Mouse (Mus musculus) midbrain, postnatal 0 days (tissue): Measurements from ENCODE around the gene Gsdme. TPM values are rescaled to one million over a fixed set of nuclear protein-coding genes. Genes with fewer than 3 reads are reported as not detected.

ENCODE experiments used
- ATAC-seq: fragments of 200-750 bp; cut with Nextera tagmentation; 2 replicates; pipeline ENCODE4 v1.8.0; 2017; ENCODE audit warnings: moderate number of reproducible peaks, mild to moderate bottlenecking, moderate TSS enrichment, moderate library complexity; ENCODE audit not compliant: low FRiP score
- DNase-seq: peaks from one replicate; pipeline ENCODE4 v3.0.0-alpha.2; 2015; ENCODE audit warnings: low spot score
- H3K27ac ChIP-seq: fragments of 300-500 bp; sonication (generic); 2 replicates; pipeline ENCODE4 v1.5.1; 2014; ENCODE audit warnings: low read depth, mild to moderate bottlenecking, low read length, mixed read lengths
- H3K27me3 ChIP-seq: fragments of 300-500 bp; sonication (generic); 2 replicates; pipeline ENCODE4 v1.6.1; 2014; ENCODE audit warnings: low read length, control low read depth, mixed read lengths; ENCODE audit not compliant: insufficient read depth
- H3K36me3 ChIP-seq: fragments of 300-500 bp; sonication (generic); 2 replicates; pipeline ENCODE4 v1.6.1; 2014; ENCODE audit warnings: low read length, control low read depth, mixed read lengths; ENCODE audit not compliant: insufficient read depth
- H3K4me1 ChIP-seq: fragments of 300-500 bp; sonication (generic); 2 replicates; pipeline ENCODE4 v1.6.1; 2014; ENCODE audit warnings: mild to moderate bottlenecking, control low read depth, antibody characterized with exemption, low read length, mixed read lengths; ENCODE audit not compliant: insufficient read depth
- H3K4me2 ChIP-seq: fragments of 300-500 bp; sonication (generic); 2 replicates; pipeline ENCODE4 v1.6.1; 2014; ENCODE audit warnings: low read depth, mild to moderate bottlenecking, low read length, mixed read lengths; ENCODE audit not compliant: poor library complexity, severe bottlenecking
- H3K4me3 ChIP-seq: fragments of 300-500 bp; sonication (generic); 2 replicates; pipeline ENCODE4 v1.5.1; 2014; ENCODE audit warnings: low read depth, mild to moderate bottlenecking, low read length, moderate library complexity
- H3K9ac ChIP-seq: fragments of 300-500 bp; sonication (generic); replicated peaks from 2 replicates; pipeline ENCODE4 v1.6.1; 2014; ENCODE audit warnings: mild to moderate bottlenecking, low read length, moderate library complexity, mixed read lengths; ENCODE audit not compliant: poor library complexity, severe bottlenecking
- H3K9me3 ChIP-seq: fragments of 300-500 bp; sonication (generic); 2 replicates; pipeline ENCODE4 v1.6.1; 2016; ENCODE audit warnings: low read length, control low read depth
- CTCF ChIP-seq: IDR thresholded peaks from 2 replicates; pipeline ENCODE4 v1.5.1; 2016; ENCODE audit warnings: antibody characterized with exemption, mild to moderate bottlenecking
- WGBS: fragments of 180-500 bp; shearing (Covaris S2); extraction: QIAGEN DNeasy Blood & Tissue Kit; methylation state at CpG from one replicate; pipeline ENCODE4 v1.1.7; 2014; 5-methylcytosine and 5-hydroxymethylcytosine counted together
- polyA plus RNA-seq: library from polyadenylated mRNA; unstranded; fragments of >200 nt; fragmentation: Nextera tagmentation; extraction: Ambion mirVana; gene quantifications from 2 replicates; pipeline ENCODE4 v1.2.1, GENCODE M21; 2015
- total RNA-seq: library from RNA; depleted of rRNA; stranded (reverse); fragments of >200 nt; gene quantifications from 2 replicates; pipeline ENCODE4 v1.2.3, GENCODE M21; 2014

Gene Gsdme
- total and polyA plus RNA-seq, 2 experiments from 2014 or later: 22.7 to 88.6 TPM

DNA sequence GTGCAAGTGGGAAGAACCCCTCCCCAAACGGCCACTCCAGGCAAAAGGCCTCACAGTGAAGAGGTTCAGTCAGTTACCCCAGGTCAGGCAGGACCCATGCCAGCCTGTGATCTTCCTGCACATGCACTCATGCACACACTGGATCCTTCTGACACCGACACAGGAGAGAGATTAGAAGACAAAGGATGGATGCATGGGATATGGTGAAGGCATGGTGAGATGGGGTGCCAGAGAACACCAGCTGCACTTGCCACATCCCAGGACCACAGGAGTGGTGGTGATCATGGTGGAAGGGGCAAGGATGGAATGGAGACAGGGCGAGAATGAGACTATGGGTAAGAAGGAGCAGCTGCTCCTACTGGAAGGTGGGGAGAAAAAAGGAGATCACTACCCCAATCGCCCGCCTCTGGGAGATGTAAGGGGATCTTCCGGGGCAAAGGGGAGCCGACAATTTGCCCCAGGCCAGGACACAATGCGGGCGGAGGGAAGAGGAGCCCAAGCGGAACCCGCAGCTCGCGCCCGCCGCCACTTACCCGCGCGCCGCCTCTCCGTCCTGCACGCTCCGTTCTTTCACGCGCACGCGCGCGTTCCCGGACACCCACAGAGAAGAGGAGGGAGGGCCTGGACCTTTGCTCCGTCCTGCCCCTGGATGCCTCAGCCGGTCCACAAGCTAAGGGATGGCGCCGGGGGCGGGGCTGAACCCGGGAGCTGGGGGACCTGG, 2.3 kb downstream of the Gsdme start:
- DNase-seq: peak; percentile 85
- Histone ChIP-seq H3K9me3 (no peaks in the 10 kb centered on the region), H3K27ac (peak overlapping the region; percentile 79), H3K27me3 (no peaks in the 10 kb centered on the region), H3K4me3 (peak overlapping the region; percentile 53), H3K4me1 (peaks cover 4% of the 10 kb centered on the region; the same call in 1 of the 2 replicates), H3K4me2 (peak overlapping the region; percentile 78), H3K36me3 (no peaks in the 10 kb centered on the region), H3K9ac (peak overlapping the region; percentile 70)
- TF ChIP-seq CTCF: no peak
- WGBS: 2% methylated on average over 35 of the region's 35 CpGs
- ATAC-seq: peak; percentile 92

DNA sequence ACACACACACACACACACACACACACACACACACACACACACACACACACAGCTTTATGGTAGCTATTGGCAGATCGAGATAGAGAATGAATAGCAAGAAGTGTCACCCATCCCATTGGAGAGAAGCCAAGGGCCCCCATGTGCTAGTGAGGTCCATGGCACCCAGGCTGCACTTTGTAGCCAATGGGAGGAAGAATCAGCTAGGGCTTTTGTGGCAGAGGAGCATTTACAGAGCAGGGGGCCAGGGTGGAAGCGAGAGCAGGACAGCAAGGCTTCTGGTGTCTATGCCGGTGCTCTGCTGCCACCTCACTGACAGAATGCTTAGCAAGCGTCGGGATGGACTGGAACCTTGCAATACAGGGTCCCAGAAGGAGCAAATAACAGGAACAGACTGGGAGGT, 8.3 kb downstream of the Gsdme start:
- Histone ChIP-seq H3K4me1 (no peaks in the 10 kb centered on the region; the same call in 1 of the 2 replicates), H3K27me3 (no peaks in the 10 kb centered on the region), H3K9ac (no peak overlapping the region), H3K36me3 (no peaks in the 10 kb centered on the region), H3K9me3 (no peaks in the 10 kb centered on the region), H3K27ac (no peak overlapping the region), H3K4me3 (no peak overlapping the region), H3K4me2 (no peak overlapping the region)
- ATAC-seq: no peak
- 72% methylated on average over 5 of the region's 5 CpGs for WGBS
- no peak for TF ChIP-seq CTCF
- no peak for DNase-seq

GRCm38 (mm10) chr6:50254723-50255184, 8.9 kb downstream of the Gsdme start:
- Histone ChIP-seq H3K27ac (no peak overlapping the region), H3K4me3 (no peak overlapping the region), H3K4me2 (no peak overlapping the region), H3K9ac (no peak overlapping the region), H3K36me3 (no peaks in the 10 kb centered on the region), H3K27me3 (no peaks in the 10 kb centered on the region), H3K9me3 (no peaks in the 10 kb centered on the region), H3K4me1 (no peaks in the 10 kb centered on the region)
- DNase-seq (no peak), ATAC-seq (no peak)
- WGBS: 78% methylated on average over 10 of the region's 10 CpGs
- TF ChIP-seq CTCF: no peak

DNA sequence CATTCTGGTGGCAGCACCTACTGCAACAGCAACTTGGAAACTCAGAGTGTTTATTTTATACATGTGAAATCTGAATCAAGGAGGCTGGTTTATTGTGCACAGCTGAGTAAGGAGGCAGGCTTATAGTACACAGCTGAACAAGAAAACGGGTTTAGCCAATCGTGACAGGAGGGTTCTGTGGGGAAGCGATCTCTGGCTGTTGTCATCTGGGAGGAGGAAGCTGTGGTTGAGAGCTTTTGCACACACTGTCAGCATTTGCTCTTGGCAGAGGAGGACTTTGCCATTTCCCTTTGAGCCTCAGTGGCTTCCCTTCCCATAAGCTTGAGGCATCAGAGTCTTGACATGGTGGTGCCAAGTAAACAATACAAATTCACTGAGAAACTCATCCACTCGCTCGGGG, 11.0 kb downstream of the Gsdme start:
- no peak overlapping the region for H3K4me3 ChIP-seq
- no peak for ATAC-seq
- TF ChIP-seq CTCF: no peak
- no peaks in the 10 kb centered on the region for H3K9me3 ChIP-seq
- no peak overlapping the region for H3K9ac ChIP-seq
- no peak overlapping the region for H3K4me2 ChIP-seq
- no peaks in the 10 kb centered on the region for H3K4me1 ChIP-seq
- 73% methylated on average over 5 of the region's 5 CpGs for WGBS
- no peak for DNase-seq
- no peaks in the 10 kb centered on the region for H3K36me3 ChIP-seq
- no peak overlapping the region for H3K27ac ChIP-seq
- H3K27me3 ChIP-seq: no peaks in the 10 kb centered on the region

- Histone ChIP-seq H3K4me3 (no peak overlapping the region), H3K36me3 (no peaks in the 10 kb centered on the region), H3K9ac (no peak overlapping the region), H3K9me3 (no peaks in the 10 kb centered on the region), H3K27me3 (no peaks in the 10 kb centered on the region), H3K4me1 (no peaks in the 10 kb centered on the region), H3K27ac (no peak overlapping the region), H3K4me2 (no peak overlapping the region)
- DNase-seq (no peak), ATAC-seq (no peak)
- WGBS: 88% methylated on average over 4 of the region's 4 CpGs
- TF ChIP-seq CTCF: no peak
These were observed 15.9 kb downstream of the Gsdme start for GRCm38 (mm10) chr6:50247791-50248190.

DNA sequence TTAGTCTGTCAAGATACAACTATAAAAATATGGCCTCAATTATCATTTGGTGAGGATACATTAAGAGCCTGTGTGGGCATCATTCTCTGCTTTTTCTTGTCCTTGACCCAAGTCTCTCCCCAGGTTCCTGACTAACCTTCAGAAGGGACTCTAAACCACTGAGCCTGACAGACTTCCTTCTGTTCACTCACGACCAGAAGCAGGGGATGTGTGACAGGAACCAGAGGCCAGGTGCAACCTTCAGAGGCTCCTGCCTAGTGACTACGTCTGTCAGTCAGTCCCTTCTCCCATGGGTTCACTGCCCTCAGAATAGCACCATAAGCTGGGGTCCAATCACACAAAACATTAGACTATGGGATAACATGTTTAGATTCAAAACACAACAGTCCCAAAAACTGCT, 16.3 kb downstream of the Gsdme start:
- no peaks in the 10 kb centered on the region for H3K4me1 ChIP-seq
- H3K4me2 ChIP-seq: no peak overlapping the region
- H3K9me3 ChIP-seq: no peaks in the 10 kb centered on the region
- no peaks in the 10 kb centered on the region for H3K27me3 ChIP-seq
- 86% methylated on average over 2 of the region's 2 CpGs for WGBS
- DNase-seq: no peak
- ATAC-seq: no peak
- H3K36me3 ChIP-seq: no peaks in the 10 kb centered on the region
- H3K4me3 ChIP-seq: no peak overlapping the region
- no peak for TF ChIP-seq CTCF
- no peak overlapping the region for H3K9ac ChIP-seq
- no peak overlapping the region for H3K27ac ChIP-seq
